Mouse (Mus musculus): ENCODE measurements around the gene Cul3.

DNA sequence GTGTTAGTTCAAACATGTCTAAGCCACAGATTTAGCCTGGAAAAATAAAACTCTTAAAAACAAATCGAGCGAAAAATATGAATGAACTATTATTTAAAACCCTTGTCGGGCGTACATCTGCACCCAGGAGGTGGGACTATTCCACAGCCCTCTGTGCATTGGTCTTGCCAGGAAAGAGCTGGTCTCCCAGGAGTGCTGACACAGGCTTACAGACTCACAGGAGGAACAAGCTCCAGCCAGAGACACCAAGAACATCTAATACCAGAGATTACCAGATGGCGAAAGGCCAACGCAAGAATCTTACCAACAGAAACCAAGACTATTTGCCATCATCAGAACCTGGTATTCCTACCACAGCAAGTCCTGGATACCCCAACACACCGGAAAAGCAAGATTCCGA is 23.2 kb upstream of the Cul3 start:
- TF ChIP-seq CTCF (IDR thresholded peaks at IDR 0.05; ENCODE audit: borderline replicate concordance, insufficient read depth, low read depth, low read length) (no peak), POLR2A (IDR thresholded peaks at IDR 0.05; ENCODE audit: borderline replicate concordance, insufficient read depth, low read length) (no peak)
